Mouse (Mus musculus) intestine, embryonic 16.5 days (tissue): ENCODE data around the gene Gorasp1. TPM values are rescaled to one million over a fixed set of nuclear protein-coding genes. Genes with fewer than 3 reads are reported as not detected.

Source experiments
- ATAC-seq: fragments of 200-750 bp; cut with Nextera tagmentation; 2 replicates; pipeline ENCODE4 v1.8.0; 2017; ENCODE audit warnings: moderate TSS enrichment, moderate library complexity
- H3K27ac ChIP-seq: fragments of 300-500 bp; sonication (generic); 2 replicates; pipeline ENCODE4 v1.5.1; 2014; ENCODE audit warnings: mild to moderate bottlenecking, low read length
- H3K27me3 ChIP-seq: fragments of 300-500 bp; sonication (generic); replicated peaks from 2 replicates; pipeline ENCODE4 v1.6.1; 2014; ENCODE audit warnings: low read length, control low read depth, mixed read lengths; ENCODE audit not compliant: control insufficient read depth, insufficient read depth
- H3K36me3 ChIP-seq: fragments of 300-500 bp; sonication (generic); 2 replicates; pipeline ENCODE4 v1.6.1; 2014; ENCODE audit warnings: low read length, control low read depth; ENCODE audit not compliant: control insufficient read depth, insufficient read depth
- H3K4me1 ChIP-seq: fragments of 300-500 bp; sonication (generic); 2 replicates; pipeline ENCODE4 v1.6.1; 2014; ENCODE audit warnings: low read length, control low read depth, mixed read lengths; ENCODE audit not compliant: control insufficient read depth, insufficient read depth
- H3K4me2 ChIP-seq: fragments of 300-500 bp; sonication (generic); 2 replicates; pipeline ENCODE4 v1.6.1; 2014; ENCODE audit warnings: low read depth, low read length, control low read depth
- H3K4me3 ChIP-seq: fragments of 300-500 bp; sonication (generic); 2 replicates; pipeline ENCODE4 v1.5.1; 2014; ENCODE audit warnings: mild to moderate bottlenecking, low read length
- H3K9ac ChIP-seq: fragments of 300-500 bp; sonication (generic); 2 replicates; pipeline ENCODE4 v1.6.1; 2014; ENCODE audit warnings: low read depth, low read length
- H3K9me3 ChIP-seq: fragments of 300-500 bp; sonication (generic); 2 replicates; pipeline ENCODE4 v1.6.1; 2016; ENCODE audit warnings: low read length, control low read depth; ENCODE audit not compliant: control insufficient read depth
- WGBS: fragments of 180-500 bp; shearing (Covaris S2); extraction: QIAGEN DNeasy Blood & Tissue Kit; methylation state at CpG from one replicate; pipeline ENCODE4 v1.1.7; 2014; 5-methylcytosine and 5-hydroxymethylcytosine counted together
- polyA plus RNA-seq: library from polyadenylated mRNA; unstranded; fragments of >200 nt; fragmentation: Nextera tagmentation; extraction: Ambion mirVana; gene quantifications from 2 replicates; pipeline ENCODE4 v1.2.1, GENCODE M21; 2015

Gene Gorasp1
- polyA plus RNA-seq, 1 experiment from 2014 or later = 39.5 TPM

DNA sequence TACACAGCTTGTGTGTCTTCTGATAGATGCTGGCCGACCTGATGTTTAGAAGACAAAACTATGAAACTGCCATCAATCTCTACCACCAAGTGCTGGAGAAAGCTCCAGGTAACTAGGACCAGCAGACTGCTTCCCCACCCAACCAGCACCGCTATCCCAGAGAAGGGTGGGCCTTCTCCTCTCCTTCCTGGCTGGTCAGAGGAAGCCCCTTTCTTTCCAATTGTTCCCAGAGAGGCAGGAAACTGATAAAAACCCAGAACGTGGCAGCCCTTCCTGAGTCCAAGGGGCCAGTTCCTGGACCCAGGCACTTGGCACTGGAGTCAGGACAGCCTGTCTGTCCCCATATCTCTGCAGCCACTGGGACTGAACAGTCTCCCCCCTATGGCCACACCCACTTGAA is 26.8 kb upstream of the Gorasp1 start:
- Histone ChIP-seq H3K27ac (no peak overlapping the region), H3K4me2 (no peak overlapping the region), H3K9me3 (no peaks in the 10 kb centered on the region), H3K4me3 (no peak overlapping the region), H3K27me3 (no peaks in the 10 kb centered on the region), H3K36me3 (no peaks in the 10 kb centered on the region), H3K9ac (no peak overlapping the region), H3K4me1 (peaks cover 4% of the 10 kb centered on the region; the same call in 1 of the 2 replicates)
- 78% methylated on average over 3 of the region's 3 CpGs for WGBS
- ATAC-seq = no peak

DNA sequence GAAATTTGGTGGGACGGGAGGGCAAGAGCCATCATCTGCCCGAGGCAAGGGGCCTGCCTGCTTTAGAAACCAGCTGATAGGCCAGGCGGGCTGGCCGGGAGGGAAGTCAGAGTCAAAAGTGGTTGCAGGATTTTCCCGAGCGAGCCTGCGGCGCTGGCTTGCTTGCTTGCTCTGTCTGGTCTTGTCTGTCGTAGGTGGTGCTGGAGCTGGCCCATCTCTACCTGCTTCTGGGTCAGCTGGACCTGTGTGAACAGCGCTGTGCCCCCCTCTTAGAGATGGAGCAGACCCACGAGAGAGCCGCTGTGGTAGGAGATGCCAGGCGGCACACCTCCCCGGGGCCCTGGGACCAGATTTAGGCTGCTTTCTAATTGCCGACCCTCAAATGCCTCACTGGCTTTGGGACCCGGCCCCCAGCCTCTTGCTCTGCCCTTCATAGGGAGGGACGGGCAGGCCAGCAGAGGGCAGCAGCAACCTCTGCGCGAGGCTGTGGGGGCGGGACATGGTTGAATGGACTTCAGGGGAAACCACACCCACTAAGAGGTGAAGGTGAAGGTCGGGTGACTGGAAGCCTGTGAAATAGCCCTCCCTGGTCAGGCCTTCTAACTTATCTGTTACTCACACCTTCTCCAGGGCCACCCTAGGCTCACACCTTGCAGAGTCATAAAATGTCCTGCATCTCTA is 25.8 kb upstream of the Gorasp1 start:
- H3K36me3 ChIP-seq = no peaks in the 10 kb centered on the region
- peak; percentile 80 for ATAC-seq
- H3K9me3 ChIP-seq = no peaks in the 10 kb centered on the region
- whole genome bisulfite sequencing = 16% methylated on average over 21 of the region's 21 CpGs
- peaks cover 4% of the 10 kb centered on the region; the same call in 1 of the 2 replicates for H3K4me1 ChIP-seq
- H3K9ac ChIP-seq = no peak overlapping the region; the same call in 1 of the 2 replicates
- H3K27me3 ChIP-seq = no peaks in the 10 kb centered on the region
- H3K4me3 ChIP-seq = no peak overlapping the region
- H3K4me2 ChIP-seq = peak overlapping the region; percentile 13; the same call in 1 of the 2 replicates
- H3K27ac ChIP-seq = no peak overlapping the region

DNA sequence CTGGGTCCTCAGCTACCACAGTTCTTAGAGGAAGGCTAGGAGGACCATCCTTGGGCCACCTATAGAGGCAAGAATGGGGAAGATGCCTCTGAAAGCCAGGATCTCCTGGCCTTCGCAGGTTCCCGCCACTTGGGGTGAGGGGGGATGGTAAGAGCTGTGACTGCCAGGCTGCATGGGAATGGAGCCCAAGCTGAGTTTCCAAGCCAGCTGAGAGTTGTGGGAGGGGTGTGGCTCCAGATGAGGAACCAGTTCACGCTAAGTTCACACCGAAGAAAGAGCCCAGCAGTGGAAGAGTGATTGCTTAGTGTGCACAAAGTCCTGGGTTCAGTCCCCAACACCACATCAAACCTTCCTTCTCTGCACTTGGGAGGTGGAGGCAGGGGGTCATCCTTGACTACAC is 24.9 kb upstream of the Gorasp1 start:
- Histone ChIP-seq H3K4me2 (no peak overlapping the region), H3K4me3 (no peak overlapping the region), H3K9ac (no peak overlapping the region), H3K9me3 (no peaks in the 10 kb centered on the region), H3K4me1 (peaks cover 4% of the 10 kb centered on the region; the same call in 1 of the 2 replicates), H3K36me3 (no peaks in the 10 kb centered on the region), H3K27me3 (no peaks in the 10 kb centered on the region), H3K27ac (no peak overlapping the region)
- ATAC-seq = no peak
- 71% methylated on average over 4 of the region's 4 CpGs for WGBS

DNA sequence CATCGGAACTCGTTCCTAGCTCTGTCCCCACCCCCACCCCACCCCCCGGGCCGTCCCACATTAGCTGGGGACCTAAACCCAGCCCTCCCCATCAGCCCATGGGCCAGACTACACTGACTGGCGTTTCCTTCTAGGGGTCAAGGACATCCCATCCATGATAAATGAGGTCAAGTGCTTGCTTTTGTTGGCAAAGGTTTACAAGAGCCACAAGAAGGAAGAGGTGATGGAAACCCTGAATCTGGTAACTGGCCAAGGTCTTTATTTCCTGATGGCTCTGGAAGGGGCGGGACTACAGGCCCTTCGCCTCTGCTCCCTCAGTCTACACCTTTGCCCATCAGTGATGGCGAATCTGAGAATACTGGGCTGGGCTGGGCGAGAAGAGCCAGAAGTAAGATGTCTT is 21.5 kb upstream of the Gorasp1 start:
- Histone ChIP-seq H3K4me1 (no peaks in the 10 kb centered on the region), H3K36me3 (no peaks in the 10 kb centered on the region), H3K27ac (no peak overlapping the region), H3K4me2 (no peak overlapping the region), H3K27me3 (no peaks in the 10 kb centered on the region), H3K4me3 (no peak overlapping the region), H3K9me3 (no peaks in the 10 kb centered on the region), H3K9ac (no peak overlapping the region)
- WGBS = 67% methylated on average over 9 of the region's 9 CpGs
- no peak for ATAC-seq

DNA sequence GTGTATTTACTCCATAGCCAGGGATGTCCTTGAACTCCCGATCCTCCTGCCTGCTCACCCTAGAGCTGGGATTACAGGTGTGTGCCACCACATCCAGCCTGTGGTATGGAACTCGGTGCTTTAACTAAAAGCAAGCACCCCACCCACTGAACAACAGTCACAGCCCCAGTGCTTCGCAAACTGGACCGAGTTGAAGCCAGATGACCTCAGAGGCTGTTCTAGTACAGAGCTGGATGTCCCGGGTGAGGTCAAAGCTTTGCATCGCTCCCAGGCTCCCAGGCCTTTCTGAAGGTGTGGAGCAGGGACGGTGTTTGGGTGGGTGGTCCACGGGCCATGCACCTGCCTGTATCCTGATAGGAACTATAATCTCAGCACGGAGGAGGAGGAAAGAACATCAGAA is 14.0 kb upstream of the Gorasp1 start:
- WGBS = 83% methylated on average over 9 of the region's 9 CpGs
- no peaks in the 10 kb centered on the region for H3K9me3 ChIP-seq

DNA sequence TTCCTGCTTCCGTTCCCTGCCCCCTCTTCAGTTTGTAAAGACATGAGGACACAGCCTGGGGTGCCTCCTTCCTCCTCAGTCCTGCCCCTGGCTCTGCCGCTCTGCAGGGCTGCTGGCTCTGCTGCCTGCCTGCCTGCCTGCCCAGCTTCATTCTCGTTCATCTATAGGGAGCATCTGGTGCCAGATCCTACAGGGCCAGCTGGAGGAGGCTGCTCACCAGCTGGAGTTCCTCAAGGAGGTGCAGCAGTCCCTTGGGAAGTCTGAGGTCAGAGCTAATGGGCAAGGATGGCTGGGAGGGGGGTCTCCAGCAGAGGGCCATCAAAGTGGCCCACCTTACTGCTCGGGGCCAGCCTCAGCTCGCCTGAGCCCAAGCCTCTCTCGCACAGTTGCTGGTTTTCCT is 13.1 kb upstream of the Gorasp1 start:
- H3K4me1 ChIP-seq = peaks cover 5% of the 10 kb centered on the region; the same call in 1 of the 2 replicates
- no peak overlapping the region for H3K4me2 ChIP-seq
- H3K27me3 ChIP-seq = no peaks in the 10 kb centered on the region
- ATAC-seq = no peak
- no peak overlapping the region for H3K4me3 ChIP-seq
- no peak overlapping the region for H3K9ac ChIP-seq
- no peaks in the 10 kb centered on the region for H3K9me3 ChIP-seq
- whole genome bisulfite sequencing = 37% methylated on average over 6 of the region's 6 CpGs
- H3K27ac ChIP-seq = no peak overlapping the region
- no peaks in the 10 kb centered on the region for H3K36me3 ChIP-seq

More for the DNA sequence above, 14.0 kb upstream of the Gorasp1 start:
- H3K9ac ChIP-seq = no peak overlapping the region
- peaks cover 5% of the 10 kb centered on the region; the same call in 1 of the 2 replicates for H3K4me1 ChIP-seq
- no peak for ATAC-seq
- H3K4me3 ChIP-seq = no peak overlapping the region
- no peaks in the 10 kb centered on the region for H3K36me3 ChIP-seq
- H3K4me2 ChIP-seq = no peak overlapping the region
- no peaks in the 10 kb centered on the region for H3K27me3 ChIP-seq
- H3K27ac ChIP-seq = no peak overlapping the region

DNA sequence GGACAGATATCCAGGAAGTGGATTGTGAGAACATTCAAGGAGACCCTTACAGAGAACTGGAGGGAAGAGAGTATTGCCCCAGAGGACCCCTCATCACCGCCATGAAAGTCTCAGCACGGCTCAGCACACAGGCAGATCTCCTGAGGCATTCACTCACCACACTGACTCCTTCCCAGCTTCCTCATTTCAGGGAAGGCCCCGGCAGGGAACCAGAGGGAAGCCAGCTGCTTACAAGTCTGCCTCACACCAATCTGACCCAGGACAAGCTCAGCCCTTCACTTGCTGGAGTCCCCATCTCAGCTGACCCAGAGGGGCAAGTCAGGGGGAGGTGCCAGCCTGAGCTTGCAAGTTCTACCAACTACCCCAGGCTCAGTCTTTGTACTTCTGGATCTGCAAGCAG is 11.4 kb upstream of the Gorasp1 start:
- Histone ChIP-seq H3K4me1 (peaks cover 5% of the 10 kb centered on the region; the same call in 1 of the 2 replicates), H3K27ac (no peak overlapping the region), H3K27me3 (no peaks in the 10 kb centered on the region), H3K9me3 (no peaks in the 10 kb centered on the region), H3K9ac (no peak overlapping the region), H3K4me3 (no peak overlapping the region), H3K4me2 (no peak overlapping the region), H3K36me3 (no peaks in the 10 kb centered on the region)
- ATAC-seq = no peak
- WGBS = 35% methylated on average over 3 of the region's 3 CpGs

DNA sequence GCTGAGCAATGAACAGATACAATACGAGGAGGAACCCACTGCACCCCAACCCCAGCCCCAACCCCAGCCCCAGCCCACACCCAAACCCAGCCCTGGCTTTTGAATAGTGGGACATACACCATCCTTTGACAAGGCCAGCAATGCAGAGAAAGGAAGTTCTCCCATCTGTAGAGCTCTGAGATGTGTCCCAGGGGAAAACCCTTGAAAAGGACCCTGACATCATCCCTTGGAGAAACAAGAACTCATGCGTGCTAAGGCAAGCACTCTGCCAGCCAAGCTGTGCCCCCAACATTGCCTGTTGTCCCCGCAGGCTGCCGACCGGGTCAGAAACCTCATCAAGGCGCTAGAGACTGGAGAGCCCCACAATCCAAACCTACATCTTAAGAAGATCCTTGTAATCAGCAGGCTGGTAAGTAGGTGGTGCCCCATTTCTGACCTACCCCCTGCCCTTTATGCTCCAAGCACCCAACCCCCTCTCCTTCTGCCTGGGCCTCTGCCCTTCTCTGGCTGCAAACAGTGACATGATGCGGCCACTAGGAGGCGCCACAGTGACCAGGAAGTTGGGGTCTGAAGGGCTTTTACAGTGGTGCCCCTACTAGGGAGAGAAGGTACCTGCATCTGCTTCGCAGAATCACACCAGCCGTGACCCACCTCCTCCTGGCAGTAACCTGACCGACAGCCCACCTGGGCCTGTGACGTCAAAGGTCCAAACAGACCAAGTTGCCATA is 8.0 kb upstream of the Gorasp1 start:
- H3K27me3 ChIP-seq = no peaks in the 10 kb centered on the region
- ATAC-seq = no peak
- 73% methylated on average over 12 of the region's 12 CpGs for WGBS
- no peaks in the 10 kb centered on the region for H3K9me3 ChIP-seq
- H3K27ac ChIP-seq = no peak overlapping the region
- no peak overlapping the region for H3K4me2 ChIP-seq
- H3K4me1 ChIP-seq = no peaks in the 10 kb centered on the region
- H3K9ac ChIP-seq = no peak overlapping the region
- H3K4me3 ChIP-seq = no peak overlapping the region
- H3K36me3 ChIP-seq = no peaks in the 10 kb centered on the region

DNA sequence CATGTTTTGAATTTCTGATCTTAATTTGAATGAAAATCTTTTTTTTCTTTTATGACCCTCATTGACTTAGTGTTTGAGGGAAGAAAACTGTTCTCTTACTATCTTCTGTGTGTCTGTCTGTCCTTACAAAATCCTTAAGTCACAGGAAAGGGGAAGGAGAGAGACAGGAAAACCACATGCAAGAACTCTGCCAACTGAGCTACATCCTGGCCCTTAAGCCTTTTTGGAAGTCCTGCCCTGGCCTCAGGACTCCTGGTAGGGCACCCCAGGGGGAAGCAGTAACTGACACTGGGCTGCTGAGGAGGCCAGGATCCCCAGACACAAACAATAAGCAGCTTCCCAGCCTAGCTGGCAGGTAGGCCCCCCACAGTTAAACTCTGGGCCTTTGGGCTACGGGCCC is 6.0 kb upstream of the Gorasp1 start:
- Histone ChIP-seq H3K9ac (no peak overlapping the region), H3K4me1 (no peaks in the 10 kb centered on the region), H3K4me3 (no peak overlapping the region), H3K27me3 (no peaks in the 10 kb centered on the region), H3K4me2 (no peak overlapping the region), H3K27ac (no peak overlapping the region), H3K9me3 (no peaks in the 10 kb centered on the region), H3K36me3 (no peaks in the 10 kb centered on the region)
- no peak for ATAC-seq
- WGBS = 59% methylated on average over 1 of the region's 1 CpGs
